In genomic region chr5:53565213-53565794, GRCm38 (mm10) we compare ENCODE assay signal across 21 mouse cellular contexts.
A peak's percentile ranks its signal among the peaks of the same experiment; 100 is the strongest.
DNase-seq lines count a peak whose midpoint lies in the region; ATAC-seq and TF ChIP-seq lines count a peak whose summit lies in the region.
"Had no signal": no experiment of that assay in that cellular context is flagged by ENCODE, and none has a peak within 500 bp of the region (broad histone marks: within the 10 kb centered on the region; RNA-seq: fewer than 3 reads in every experiment).

No protein-coding gene starts in this region.

- H3K36me3 ChIP-seq in lung, embryonic 16.5 days (ENCODE audit: control insufficient read depth, insufficient read depth, low read length): no peaks in the 10 kb centered on the region
- peaks cover 27% of the 10 kb centered on the region for H3K36me3 ChIP-seq in ES-Bruce4 (ENCODE audit: control insufficient read depth, insufficient read depth, low read length, poor library complexity, severe bottlenecking)
- H3K36me3 ChIP-seq in embryonic facial prominence, embryonic 14.5 days (ENCODE audit: control insufficient read depth, insufficient read depth, low read length): no peaks in the 10 kb centered on the region
- no peaks in the 10 kb centered on the region for H3K36me3 ChIP-seq in stomach, embryonic 16.5 days (ENCODE audit: control insufficient read depth, insufficient read depth, low read length)
- H3K36me3 ChIP-seq: forebrain, embryonic 10.5 days; G1E; heart, embryonic 10.5 days; hindbrain, embryonic 10.5 days; limb, embryonic 12.5 days; liver, embryonic 13.5 days; neural tube, embryonic 13.5 days had no signal

- H3K4me1 ChIP-seq in lung, embryonic 16.5 days (replicated peaks; ENCODE audit: control insufficient read depth, insufficient read depth, low read length): no peaks in the 10 kb centered on the region; the same call in 1 of the 2 replicates
- H3K4me1 ChIP-seq in ES-Bruce4 (ENCODE audit: control insufficient read depth, insufficient read depth, low read length): peaks cover 12% of the 10 kb centered on the region
- H3K4me1 ChIP-seq in embryonic facial prominence, embryonic 14.5 days (ENCODE audit: control insufficient read depth, insufficient read depth, low read length): peaks cover 11% of the 10 kb centered on the region
- H3K4me1 ChIP-seq in stomach, embryonic 16.5 days (ENCODE audit: control insufficient read depth, insufficient read depth, low read length): peaks cover 4% of the 10 kb centered on the region; the same call in 1 of the 2 replicates
- H3K4me1 ChIP-seq: forebrain, embryonic 10.5 days; heart, embryonic 10.5 days; hindbrain, embryonic 10.5 days; liver, embryonic 13.5 days; neural tube, embryonic 13.5 days had no signal

- no peak overlapping the region for H3K4me3 ChIP-seq in lung, embryonic 16.5 days (ENCODE audit: low read length)
- no peak overlapping the region for H3K4me3 ChIP-seq in ES-Bruce4 (ENCODE audit: low read depth, low read length)
- no peak overlapping the region for H3K4me3 ChIP-seq in embryonic facial prominence, embryonic 14.5 days (ENCODE audit: low read depth, low read length)
- H3K4me3 ChIP-seq in stomach, embryonic 16.5 days (replicated peaks; ENCODE audit: low read length): no peak overlapping the region
- H3K4me3 ChIP-seq: forebrain, embryonic 10.5 days; heart, embryonic 10.5 days; hindbrain, embryonic 10.5 days; limb, embryonic 12.5 days; liver, embryonic 13.5 days; neural tube, embryonic 13.5 days had no signal

- peak; percentile 57 for ATAC-seq in lung, embryonic 16.5 days (ENCODE audit: low read depth)
- peak; percentile 61; the same call in 1 of the 2 replicates for ATAC-seq in embryonic facial prominence, embryonic 14.5 days (ENCODE audit: low read depth)
- no peak for ATAC-seq in stomach, embryonic 16.5 days (ENCODE audit: insufficient read depth, low FRiP score)
- ATAC-seq: hindbrain, postnatal 0 days had no signal

- peak overlapping the region; percentile 56; the same call in 1 of the 2 replicates for H3K27ac ChIP-seq in lung, embryonic 16.5 days (ENCODE audit: low read length)
- H3K27ac ChIP-seq in ES-Bruce4 (ENCODE audit: insufficient read depth, low read length): 0 out of 2 replicates have a peak overlapping the region, but pooled peaks have one; percentile 33
- H3K27ac ChIP-seq in embryonic facial prominence, embryonic 14.5 days (replicated peaks; ENCODE audit: low read depth, low read length): peak overlapping the region; percentile 71
- H3K27ac ChIP-seq in stomach, embryonic 16.5 days (ENCODE audit: low read length): peak overlapping the region; percentile 67
- H3K27ac ChIP-seq: forebrain, embryonic 10.5 days; heart, embryonic 10.5 days; hindbrain, embryonic 10.5 days; hindbrain, postnatal 0 days; liver, embryonic 13.5 days; neural tube, embryonic 13.5 days had no signal

- H3K4me2 ChIP-seq in lung, embryonic 16.5 days (ENCODE audit: low read depth, low read length): no peak overlapping the region
- peak overlapping the region; percentile 18; the same call in 1 of the 2 replicates for H3K4me2 ChIP-seq in embryonic facial prominence, embryonic 14.5 days (ENCODE audit: low read depth, low read length)
- no peak overlapping the region for H3K4me2 ChIP-seq in stomach, embryonic 16.5 days (ENCODE audit: low read depth, low read length)
- H3K4me2 ChIP-seq: liver, embryonic 13.5 days; midbrain, embryonic 11.5 days; neural tube, embryonic 13.5 days had no signal

- no peaks in the 10 kb centered on the region for H3K27me3 ChIP-seq in lung, embryonic 16.5 days (ENCODE audit: control insufficient read depth, insufficient read depth, low read depth, low read length)
- H3K27me3 ChIP-seq in ES-Bruce4 (ENCODE audit: control insufficient read depth, insufficient read depth, low read length, poor library complexity, severe bottlenecking): no peaks in the 10 kb centered on the region
- no peaks in the 10 kb centered on the region for H3K27me3 ChIP-seq in embryonic facial prominence, embryonic 14.5 days (replicated peaks; ENCODE audit: control insufficient read depth, insufficient read depth, low read length)
- no peaks in the 10 kb centered on the region for H3K27me3 ChIP-seq in stomach, embryonic 16.5 days (ENCODE audit: control insufficient read depth, insufficient read depth, low read length)
- H3K27me3 ChIP-seq: liver, embryonic 13.5 days; neural tube, embryonic 13.5 days had no signal

- TF ChIP-seq EP300 in ES-Bruce4 (IDR thresholded peaks at IDR 0.05; ENCODE audit: insufficient read depth, low read depth, low read length): no peak

- DNase-seq in lung, adult 18-20 months: no peak
- DNase-seq in embryonic facial prominence, embryonic 14.5 days (ENCODE audit: low spot score): peak; percentile 78
- no peak for DNase-seq in kidney, postnatal 4 days
- no peak for DNase-seq in gastrocnemius, postnatal 14 days
- DNase-seq: cerebellum, adult 18-20 months; cerebellum, postnatal 36 days; kidney, adult 8-10 months; kidney, postnatal 36 days; liver, embryonic 13.5 days; spleen, adult 18-20 months had no signal

- WGBS in lung, embryonic 16.5 days: 55% methylated on average over 5 of the region's 5 CpGs
- 30% methylated on average over 5 of the region's 5 CpGs for WGBS in embryonic facial prominence, embryonic 14.5 days
- WGBS in stomach, embryonic 16.5 days: 53% methylated on average over 5 of the region's 5 CpGs

- TF ChIP-seq CTCF in ES-Bruce4 (IDR thresholded peaks at IDR 0.05; ENCODE audit: low read depth, low read length): no peak

- H3K9me3 ChIP-seq in lung, embryonic 16.5 days (ENCODE audit: control insufficient read depth, low read length): no peaks in the 10 kb centered on the region
- H3K9me3 ChIP-seq in ES-Bruce4 (replicated peaks; ENCODE audit: control insufficient read depth, insufficient read depth, low read length, poor library complexity, severe bottlenecking): no peaks in the 10 kb centered on the region
- H3K9me3 ChIP-seq in embryonic facial prominence, embryonic 14.5 days (ENCODE audit: control insufficient read depth, low read length): no peaks in the 10 kb centered on the region
- H3K9me3 ChIP-seq in stomach, embryonic 16.5 days (replicated peaks; ENCODE audit: control insufficient read depth, low read length): no peaks in the 10 kb centered on the region
- H3K9me3 ChIP-seq: forebrain, embryonic 10.5 days; G1E; heart, embryonic 10.5 days; hindbrain, embryonic 10.5 days; limb, embryonic 12.5 days; liver, embryonic 13.5 days; neural tube, embryonic 13.5 days had no signal

- H3K9ac ChIP-seq in lung, embryonic 16.5 days (ENCODE audit: low read length): no peak overlapping the region
- no peak overlapping the region for H3K9ac ChIP-seq in ES-Bruce4 (ENCODE audit: low read depth, poor library complexity, severe bottlenecking)
- H3K9ac ChIP-seq in embryonic facial prominence, embryonic 14.5 days (ENCODE audit: low read depth, low read length): no peak overlapping the region
- no peak overlapping the region for H3K9ac ChIP-seq in stomach, embryonic 16.5 days (ENCODE audit: low read length)
- H3K9ac ChIP-seq: limb, embryonic 12.5 days; liver, embryonic 13.5 days; neural tube, embryonic 13.5 days had no signal

- intact Hi-C loops in gastrocnemius, postnatal 14 days (cut with DNase I; ENCODE audit: low total_unique reads): no loop called here

- TF ChIP-seq POLR2A in ES-Bruce4 (IDR thresholded peaks at IDR 0.05; ENCODE audit: insufficient read depth, low read length): no peak
